Mouse (Mus musculus) G1E (cell line): ENCODE measurements at regions not wholly inside any gene's neighbourhood (a gene's known extent, or its start where the extent isn't known, plus 50 kb on each side); places are given as distances from the start of the nearest gene placed in this dataset.

Source experiments
- ATAC-seq: 2 replicates; pipeline ENCODE4 v1.8.0; 2016; ENCODE audit warnings: mild to moderate bottlenecking; ENCODE audit not compliant: insufficient number of reproducible peaks, poor library complexity, low FRiP score, severe bottlenecking; ENCODE audit errors: extremely low read depth
- DNase-seq: peaks from one replicate; pipeline ENCODE4 v3.0.0; 2012; ENCODE audit warnings: low spot score
- H3K27me3 ChIP-seq: 2 replicates; pipeline ENCODE4 v1.6.1; 2012; ENCODE audit warnings: mild to moderate bottlenecking, low read length, inconsistent platforms; ENCODE audit not compliant: insufficient read depth
- H3K36me3 ChIP-seq: replicated peaks from 2 replicates; pipeline ENCODE3; 2012; ENCODE audit warnings: mild to moderate bottlenecking, inconsistent platforms
- H3K4me1 ChIP-seq: 2 replicates; pipeline ENCODE4 v1.6.1; 2012; ENCODE audit warnings: low read depth, low read length, inconsistent platforms, mixed read lengths; ENCODE audit not compliant: insufficient read depth
- H3K4me3 ChIP-seq: 2 replicates; pipeline ENCODE4 v1.5.1; 2012; ENCODE audit warnings: low read depth, mild to moderate bottlenecking, inconsistent platforms, low read length, moderate library complexity, mixed read lengths
- H3K9me3 ChIP-seq: replicated peaks from 2 replicates; pipeline ENCODE4 v1.6.1; 2012; ENCODE audit warnings: inconsistent platforms
- CTCF ChIP-seq: IDR thresholded peaks from 2 replicates; pipeline ENCODE4 v1.5.1; 2012; ENCODE audit warnings: low read depth, low read length, inconsistent platforms, mixed read lengths
- GATA1 ChIP-seq: IDR thresholded peaks from 2 replicates; pipeline ENCODE4 v1.6.1; 2012; ENCODE audit warnings: borderline replicate concordance, low read length, inconsistent platforms, mixed read lengths
- GATA2 ChIP-seq: IDR thresholded peaks from 2 replicates; pipeline ENCODE4 v1.6.1; 2012; ENCODE audit warnings: low read depth, low read length, inconsistent platforms, borderline replicate concordance
- POLR2AphosphoS5 ChIP-seq: IDR thresholded peaks from 2 replicates; pipeline ENCODE4 v1.6.1; 2012; ENCODE audit warnings: low read depth, low read length, inconsistent platforms; ENCODE audit not compliant: insufficient replicate concordance
- TAL1 ChIP-seq: conservative IDR thresholded peaks from 2 replicates; pipeline ENCODE4 v1.6.1; 2012; ENCODE audit warnings: low read depth, low read length, inconsistent platforms, mixed read lengths

GRCm38 (mm10) chr11:90838161-90838560 is 150.0 kb upstream of the Tom1l1 start:
- no peak for ATAC-seq
- H3K36me3 ChIP-seq: no peaks in the 10 kb centered on the region
- no peak for DNase-seq
- no peaks in the 10 kb centered on the region for H3K27me3 ChIP-seq
- H3K4me1 ChIP-seq: no peaks in the 10 kb centered on the region
- H3K4me3 ChIP-seq: no peak overlapping the region
- TF ChIP-seq TAL1: no peak
- TF ChIP-seq POLR2AphosphoS5: no peak
- no peak for TF ChIP-seq CTCF
- TF ChIP-seq GATA2: no peak
- no peak for TF ChIP-seq GATA1
- no peaks in the 10 kb centered on the region for H3K9me3 ChIP-seq

- H3K27me3 ChIP-seq: no peaks in the 10 kb centered on the region
- DNase-seq (no peak), ATAC-seq (no peak)
- H3K4me3 ChIP-seq: no peak overlapping the region
- H3K9me3 ChIP-seq: no peaks in the 10 kb centered on the region
- H3K4me1 ChIP-seq: no peaks in the 10 kb centered on the region
- H3K36me3 ChIP-seq: no peaks in the 10 kb centered on the region
- no peak for TF ChIP-seq GATA2
- no peak for TF ChIP-seq GATA1
- TF ChIP-seq TAL1: no peak
- no peak for TF ChIP-seq POLR2AphosphoS5
- no peak for TF ChIP-seq CTCF
These were observed 136.6 kb upstream of the Tom1l1 start for GRCm38 (mm10) chr11:90824761-90825160.

DNA sequence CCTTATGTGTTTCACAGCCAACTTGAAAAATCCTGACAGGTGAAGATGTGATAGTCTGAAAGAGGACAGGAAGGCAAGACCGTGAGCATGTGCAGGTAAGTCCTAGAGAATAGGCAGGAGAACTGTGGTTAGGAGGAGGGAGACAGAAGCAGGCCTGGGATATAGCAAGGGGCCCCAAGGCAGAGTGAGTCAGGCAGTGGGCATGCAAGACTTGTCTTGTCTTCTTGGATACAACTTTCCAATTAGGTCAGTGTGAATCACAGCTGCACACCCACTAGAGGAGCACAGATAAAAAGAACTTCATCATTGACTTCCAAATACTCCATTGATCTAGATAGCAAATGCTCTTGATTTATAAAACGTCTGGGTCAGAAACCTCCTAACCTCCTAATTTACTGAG is 128.6 kb upstream of the Tom1l1 start:
- TF ChIP-seq GATA1 (no peak), CTCF (no peak), POLR2AphosphoS5 (no peak)
- H3K9me3 ChIP-seq: no peaks in the 10 kb centered on the region
- no peak for DNase-seq
- H3K4me1 ChIP-seq: no peaks in the 10 kb centered on the region
- H3K27me3 ChIP-seq: no peaks in the 10 kb centered on the region
- H3K36me3 ChIP-seq: no peaks in the 10 kb centered on the region
- no peak overlapping the region for H3K4me3 ChIP-seq
- ATAC-seq: no peak

- no peak for DNase-seq
- ATAC-seq: no peak
- no peaks in the 10 kb centered on the region for H3K4me1 ChIP-seq
- H3K36me3 ChIP-seq: no peaks in the 10 kb centered on the region
- no peaks in the 10 kb centered on the region for H3K27me3 ChIP-seq
- TF ChIP-seq TAL1: no peak
- TF ChIP-seq GATA1: no peak
- no peak for TF ChIP-seq CTCF
- TF ChIP-seq GATA2: no peak
- no peak for TF ChIP-seq POLR2AphosphoS5
- no peak overlapping the region for H3K4me3 ChIP-seq
- H3K9me3 ChIP-seq: no peaks in the 10 kb centered on the region
These were observed 126.3 kb upstream of the Tom1l1 start for GRCm38 (mm10) chr11:90814471-90814870.

- Histone ChIP-seq H3K9me3 (no peaks in the 10 kb centered on the region), H3K4me3 (no peak overlapping the region), H3K4me1 (no peaks in the 10 kb centered on the region), H3K36me3 (no peaks in the 10 kb centered on the region), H3K27me3 (no peaks in the 10 kb centered on the region)
- TF ChIP-seq CTCF: no peak
- no peak for TF ChIP-seq TAL1
- no peak for TF ChIP-seq GATA1
- no peak for TF ChIP-seq POLR2AphosphoS5
- TF ChIP-seq GATA2: no peak
- no peak for DNase-seq
- no peak for ATAC-seq
These were observed 124.8 kb upstream of the Tom1l1 start for GRCm38 (mm10) chr11:90812971-90813370.

DNA sequence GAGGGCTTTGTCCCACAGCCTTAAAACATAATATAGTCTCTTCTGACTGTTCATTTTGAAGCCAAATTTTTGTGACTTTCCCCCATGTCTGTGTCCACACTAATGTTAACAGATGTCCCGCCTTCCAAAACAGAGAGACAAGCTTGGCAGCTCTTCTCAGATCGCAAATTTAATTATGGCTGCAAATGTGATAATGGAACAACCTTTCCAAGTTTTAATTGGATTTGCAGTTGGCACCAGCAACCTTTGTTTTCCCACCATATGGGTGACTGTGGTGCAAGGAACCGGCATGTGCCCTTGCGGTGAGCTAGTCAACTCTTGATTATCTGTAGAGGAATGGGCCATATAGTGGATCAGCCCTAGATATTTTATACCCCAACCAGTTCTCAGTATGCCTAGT is 124.4 kb upstream of the Tom1l1 start:
- no peak for TF ChIP-seq GATA2
- TF ChIP-seq CTCF: no peak
- no peak for TF ChIP-seq POLR2AphosphoS5
- no peak for TF ChIP-seq GATA1
- no peak for TF ChIP-seq TAL1
- H3K9me3 ChIP-seq: no peaks in the 10 kb centered on the region
- no peak for DNase-seq
- no peaks in the 10 kb centered on the region for H3K4me1 ChIP-seq
- no peak overlapping the region for H3K4me3 ChIP-seq
- H3K27me3 ChIP-seq: no peaks in the 10 kb centered on the region
- H3K36me3 ChIP-seq: no peaks in the 10 kb centered on the region
- no peak for ATAC-seq

DNA sequence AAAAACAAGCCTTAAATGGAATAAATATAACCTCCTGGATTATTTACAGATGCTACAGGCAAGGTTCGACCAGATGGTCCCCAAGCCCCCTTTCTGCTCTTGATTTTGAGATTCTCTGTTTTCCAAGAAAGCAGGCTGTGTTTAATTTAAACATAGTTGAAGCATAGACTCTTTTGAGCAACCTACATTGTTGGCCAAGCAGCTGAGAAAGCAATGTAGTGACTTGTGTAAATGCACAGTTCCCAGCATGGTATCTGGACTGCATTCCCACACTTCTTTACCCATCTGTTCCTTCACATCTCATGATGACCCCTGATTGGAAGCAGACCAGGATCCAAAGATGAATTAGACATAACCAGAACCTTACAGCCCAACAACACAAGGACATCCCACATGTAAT is 120.3 kb upstream of the Tom1l1 start:
- Histone ChIP-seq H3K4me1 (no peaks in the 10 kb centered on the region), H3K27me3 (no peaks in the 10 kb centered on the region), H3K4me3 (no peak overlapping the region), H3K36me3 (no peaks in the 10 kb centered on the region), H3K9me3 (no peaks in the 10 kb centered on the region)
- TF ChIP-seq GATA2 (no peak), TAL1 (no peak), GATA1 (no peak), POLR2AphosphoS5 (no peak), CTCF (no peak)
- DNase-seq (no peak), ATAC-seq (no peak)
